Mouse (Mus musculus) hindbrain, embryonic 11.5 days (tissue): ENCODE data around the gene Cmtr1. TPM values are rescaled to one million over a fixed set of nuclear protein-coding genes. Genes with fewer than 3 reads are reported as not detected.

Experiments used
- ATAC-seq: fragments of 200-750 bp; cut with Nextera tagmentation; 2 replicates; pipeline ENCODE4 v1.8.0; 2017; ENCODE audit warnings: mild to moderate bottlenecking, moderate TSS enrichment, moderate library complexity; ENCODE audit not compliant: low FRiP score
- DNase-seq: peaks from one replicate; pipeline ENCODE4 v3.0.0-alpha.2; 2015; ENCODE audit warnings: low spot score
- H3K27ac ChIP-seq: fragments of 300-500 bp; sonication (generic); 2 replicates; pipeline ENCODE4 v1.5.1; 2014; ENCODE audit warnings: mild to moderate bottlenecking, low read depth, low read length
- H3K27me3 ChIP-seq: fragments of 300-500 bp; sonication (generic); 2 replicates; pipeline ENCODE4 v1.6.1; 2014; ENCODE audit warnings: mild to moderate bottlenecking, low read length, moderate library complexity, mixed read lengths; ENCODE audit not compliant: control insufficient read depth, insufficient read depth
- H3K36me3 ChIP-seq: fragments of 300-500 bp; sonication (generic); 2 replicates; pipeline ENCODE4 v1.6.1; 2014; ENCODE audit warnings: mild to moderate bottlenecking, low read length, moderate library complexity, mixed read lengths; ENCODE audit not compliant: control insufficient read depth, insufficient read depth
- H3K4me1 ChIP-seq: fragments of 300-500 bp; sonication (generic); replicated peaks from 2 replicates; pipeline ENCODE4 v1.6.1; 2014; ENCODE audit warnings: low read length, mixed read lengths; ENCODE audit not compliant: control insufficient read depth, insufficient read depth
- H3K4me2 ChIP-seq: fragments of 300-500 bp; sonication (generic); replicated peaks from 2 replicates; pipeline ENCODE4 v1.6.1; 2014; ENCODE audit warnings: mild to moderate bottlenecking, low read depth, low read length
- H3K4me3 ChIP-seq: fragments of 300-500 bp; sonication (generic); 2 replicates; pipeline ENCODE4 v1.5.1; 2014; ENCODE audit warnings: low read depth, low read length
- H3K9ac ChIP-seq: fragments of 300-500 bp; sonication (generic); 2 replicates; pipeline ENCODE4 v1.6.1; 2014; ENCODE audit warnings: low read depth, low read length
- H3K9me3 ChIP-seq: fragments of 300-500 bp; sonication (generic); 2 replicates; pipeline ENCODE4 v1.6.1; 2016; ENCODE audit warnings: low read length; ENCODE audit not compliant: control insufficient read depth
- WGBS: fragments of 180-500 bp; shearing (Covaris S2); extraction: QIAGEN DNeasy Blood & Tissue Kit; methylation state at CpG from one replicate; pipeline ENCODE4 v1.1.7; 2014; 5-methylcytosine and 5-hydroxymethylcytosine counted together
- polyA plus RNA-seq: library from polyadenylated mRNA; unstranded; fragments of >200 nt; fragmentation: Nextera tagmentation; extraction: Ambion mirVana; gene quantifications from 2 replicates; pipeline ENCODE4 v1.2.1, GENCODE M21; 2014

Gene Cmtr1
- polyA plus RNA-seq, 1 experiment from 2014 or later = 107 TPM

- H3K4me1 ChIP-seq = peaks cover 11% of the 10 kb centered on the region
- H3K9me3 ChIP-seq = no peaks in the 10 kb centered on the region
- H3K4me2 ChIP-seq = no peak overlapping the region
- no peak overlapping the region for H3K27ac ChIP-seq
- H3K27me3 ChIP-seq = no peaks in the 10 kb centered on the region
- no peaks in the 10 kb centered on the region for H3K36me3 ChIP-seq
- DNase-seq (no peak), ATAC-seq (no peak)
- H3K4me3 ChIP-seq = no peak overlapping the region
- WGBS = 63% methylated on average over 8 of the region's 8 CpGs
- H3K9ac ChIP-seq = no peak overlapping the region
Measured at GRCm38 (mm10) chr17:29728082-29728481, 67.7 kb downstream of the Cmtr1 start.

GRCm38 (mm10) chr17:29730510-29731265 lies 70.3 kb downstream of the Cmtr1 start:
- Histone ChIP-seq H3K4me1 (peaks cover 11% of the 10 kb centered on the region), H3K9me3 (no peaks in the 10 kb centered on the region), H3K36me3 (no peaks in the 10 kb centered on the region), H3K9ac (0 out of 2 replicates have a peak overlapping the region, but pooled peaks have one; percentile 2), H3K4me3 (no peak overlapping the region), H3K4me2 (no peak overlapping the region), H3K27me3 (no peaks in the 10 kb centered on the region), H3K27ac (peak overlapping the region; percentile 85)
- 37% methylated on average over 13 of the region's 13 CpGs for WGBS
- ATAC-seq (peak; percentile 72), DNase-seq (peak; percentile 65)

- H3K4me1 ChIP-seq = peaks cover 11% of the 10 kb centered on the region
- ATAC-seq = peak; percentile 63
- H3K27me3 ChIP-seq = no peaks in the 10 kb centered on the region
Measured at GRCm38 (mm10) chr17:29731266-29731952, 71.0 kb downstream of the Cmtr1 start.

DNA sequence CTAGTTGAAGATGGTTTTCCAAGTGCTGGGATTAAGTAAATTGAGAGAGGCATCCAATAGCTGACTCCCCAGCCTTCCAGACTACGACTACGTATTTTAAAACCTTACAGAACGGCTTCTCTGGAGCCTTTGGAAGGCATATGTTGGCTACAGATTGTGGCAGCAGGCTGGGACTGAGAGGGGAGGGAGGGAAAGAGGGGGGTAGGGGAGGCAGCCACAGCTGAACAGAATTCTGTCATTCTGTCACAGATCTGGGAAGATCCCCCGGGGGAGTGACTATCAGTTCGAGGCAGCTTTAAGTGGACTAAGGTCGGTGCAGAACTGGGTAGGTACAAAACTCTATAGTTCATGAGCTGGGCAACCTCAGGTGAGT lies 71.5 kb downstream of the Cmtr1 start:
- ATAC-seq = no peak
- H3K27ac ChIP-seq = peak overlapping the region; percentile 85
- no peaks in the 10 kb centered on the region for H3K27me3 ChIP-seq
- peaks cover 11% of the 10 kb centered on the region for H3K4me1 ChIP-seq
- no peaks in the 10 kb centered on the region for H3K36me3 ChIP-seq
- no peak overlapping the region for H3K9ac ChIP-seq
- H3K4me3 ChIP-seq = no peak overlapping the region
- H3K4me2 ChIP-seq = no peak overlapping the region
- 47% methylated on average over 6 of the region's 6 CpGs for WGBS
- H3K9me3 ChIP-seq = no peaks in the 10 kb centered on the region
- no peak for DNase-seq

More at GRCm38 (mm10) chr17:29731266-29731952, 71.0 kb downstream of the Cmtr1 start:
- no peak for DNase-seq
- Histone ChIP-seq H3K9ac (peak overlapping the region; percentile 17; the same call in 1 of the 2 replicates), H3K36me3 (no peaks in the 10 kb centered on the region), H3K4me3 (no peak overlapping the region), H3K4me2 (no peak overlapping the region), H3K9me3 (no peaks in the 10 kb centered on the region), H3K27ac (peak overlapping the region; percentile 85)
- 52% methylated on average over 12 of the region's 12 CpGs for WGBS

GRCm38 (mm10) chr17:29732522-29732921 lies 72.1 kb downstream of the Cmtr1 start:
- no peak for ATAC-seq

GRCm38 (mm10) chr17:29736448-29737014 lies 76.1 kb downstream of the Cmtr1 start:
- no peak overlapping the region for H3K4me3 ChIP-seq
- H3K27ac ChIP-seq = peak overlapping the region; percentile 81
- no peaks in the 10 kb centered on the region for H3K27me3 ChIP-seq
- no peaks in the 10 kb centered on the region for H3K9me3 ChIP-seq
- H3K4me2 ChIP-seq = no peak overlapping the region
- H3K4me1 ChIP-seq = peaks cover 1% of the 10 kb centered on the region; the same call in 1 of the 2 replicates
- H3K9ac ChIP-seq = no peak overlapping the region
- WGBS = 38% methylated on average over 15 of the region's 15 CpGs
- ATAC-seq (peak; percentile 74), DNase-seq (peak; percentile 57)
- H3K36me3 ChIP-seq = no peaks in the 10 kb centered on the region

More at GRCm38 (mm10) chr17:29732522-29732921, 72.1 kb downstream of the Cmtr1 start:
- Histone ChIP-seq H3K27me3 (no peaks in the 10 kb centered on the region), H3K9ac (no peak overlapping the region), H3K4me1 (peaks cover 11% of the 10 kb centered on the region), H3K4me2 (no peak overlapping the region), H3K36me3 (no peaks in the 10 kb centered on the region), H3K9me3 (no peaks in the 10 kb centered on the region), H3K4me3 (no peak overlapping the region), H3K27ac (no peak overlapping the region)
- WGBS = 71% methylated on average over 2 of the region's 2 CpGs
- DNase-seq = no peak

GRCm38 (mm10) chr17:29737849-29738804 lies 77.7 kb downstream of the Cmtr1 start:
- 59% methylated on average over 22 of the region's 22 CpGs for WGBS
- no peaks in the 10 kb centered on the region; the same call in 1 of the 2 replicates for H3K4me1 ChIP-seq
- H3K4me2 ChIP-seq = no peak overlapping the region
- DNase-seq (peak; percentile 48), ATAC-seq (peak; percentile 72)
- 0 out of 2 replicates have a peak overlapping the region, but pooled peaks have one; percentile 39 for H3K27ac ChIP-seq
- H3K9me3 ChIP-seq = no peaks in the 10 kb centered on the region
- H3K27me3 ChIP-seq = no peaks in the 10 kb centered on the region
- no peak overlapping the region for H3K9ac ChIP-seq
- no peak overlapping the region for H3K4me3 ChIP-seq
- H3K36me3 ChIP-seq = no peaks in the 10 kb centered on the region

- Histone ChIP-seq H3K4me3 (no peak overlapping the region), H3K4me1 (peaks cover 3% of the 10 kb centered on the region; the same call in 1 of the 2 replicates), H3K9ac (no peak overlapping the region), H3K27me3 (no peaks in the 10 kb centered on the region), H3K27ac (no peak overlapping the region; the same call in 1 of the 2 replicates), H3K36me3 (no peaks in the 10 kb centered on the region), H3K4me2 (no peak overlapping the region), H3K9me3 (no peaks in the 10 kb centered on the region)
- no peak for DNase-seq
- WGBS = 57% methylated on average over 6 of the region's 6 CpGs
- ATAC-seq = no peak
Measured at GRCm38 (mm10) chr17:29747466-29747865, 87.1 kb downstream of the Cmtr1 start.
